Comparison of ENCODE assay signal across 8 mouse cellular contexts in genomic region chr11:98909654-98910053, GRCm38 (mm10). TPM values are rescaled to one million over a fixed set of nuclear protein-coding genes. Genes with fewer than 3 reads are reported as not detected.
DNase-seq lines count a peak whose midpoint lies in the region; ATAC-seq lines count a peak whose summit lies in the region.

No protein-coding gene starts in this region.

- ATAC-seq in heart, embryonic 13.5 days (ENCODE audit: extremely low read depth, insufficient number of reproducible peaks, low FRiP score, low TSS enrichment), result no peak

- no peaks in the 10 kb centered on the region for H3K9me3 ChIP-seq in heart, embryonic 13.5 days

- H3K4me1 ChIP-seq in heart, embryonic 13.5 days, result peaks cover 43% of the 10 kb centered on the region

- H3K27ac ChIP-seq in heart, embryonic 13.5 days (replicated peaks), result 0 out of 2 replicates have a peak overlapping the region, but pooled peaks have one; percentile 36

- H3K4me2 ChIP-seq in heart, embryonic 13.5 days, result peak overlapping the region; percentile 96

- H3K9ac ChIP-seq in heart, embryonic 13.5 days, result peak overlapping the region; percentile 84

- peaks cover 51% of the 10 kb centered on the region for H3K36me3 ChIP-seq in heart, embryonic 13.5 days

- peak overlapping the region; percentile 68 for H3K4me3 ChIP-seq in heart, embryonic 13.5 days

- 25% methylated on average over 6 of the region's 6 CpGs for WGBS in heart, embryonic 13.5 days

- H3K27me3 ChIP-seq in heart, embryonic 13.5 days (replicated peaks), result no peaks in the 10 kb centered on the region

- DNase-seq in A20 (ENCODE audit: low read depth, low spot score), result peak; percentile 70
- DNase-seq in ES-CJ7 (ENCODE audit: low read depth, low spot score), result peak; percentile 72
- peak; percentile 63 to 64 for DNase-seq in cerebellum, postnatal 36 days
- peak; percentile 87 to 89 for DNase-seq in kidney, postnatal 4 days
- DNase-seq in lung, adult 18-20 months, result peak; percentile 68 to 78
- DNase-seq in right cerebral cortex, adult 2 months (ENCODE audit: low spot score in 2 of 2), result peak; percentile 80 to 83
- DNase-seq in urinary bladder, postnatal 25 days (ENCODE audit: low spot score), result no peak

RNA-seq across cellular contexts. Expression of gene Cdc6, which starts 2.1 kb away (rescaled TPM):
- polyA plus RNA-seq in heart, embryonic 13.5 days (2015; fragmentation: Nextera tagmentation; extraction: Ambion mirVana), result 21.1 and 22.9 TPM in 2 replicates

RNA-seq across cellular contexts. Expression of gene Rara, which starts 18.0 kb away (rescaled TPM):
- 27.9 and 28.3 TPM in 2 replicates for polyA plus RNA-seq in heart, embryonic 13.5 days (2015; fragmentation: Nextera tagmentation; extraction: Ambion mirVana)

RNA-seq across cellular contexts. Expression of gene Wipf2, which starts 46.2 kb away (rescaled TPM):
- 2.3 and 2.6 TPM in 2 replicates for polyA plus RNA-seq in heart, embryonic 13.5 days (2015; fragmentation: Nextera tagmentation; extraction: Ambion mirVana)
